Mouse (Mus musculus): ENCODE measurements around the gene Itga9. TPM values are rescaled to one million over a fixed set of nuclear protein-coding genes. Genes with fewer than 3 reads are reported as not detected.
A peak's percentile ranks its signal among the peaks of the same experiment; 100 is the strongest.

The Itga9 gene
- polyA plus RNA-seq, 1 experiment from 2014 or later, result 0.74 TPM

- no peak for ATAC-seq
- WGBS, result 39% methylated on average over 4 of the region's 4 CpGs
- H3K4me3 ChIP-seq (ENCODE audit: low read length), result no peak overlapping the region
Observed at GRCm38 (mm10) chr9:118768596-118768995, 162.1 kb downstream of the Itga9 start.

GRCm38 (mm10) chr9:118770366-118770765 is 163.9 kb downstream of the Itga9 start:
- 80% methylated on average over 4 of the region's 4 CpGs for WGBS

More at GRCm38 (mm10) chr9:118768596-118768995, 162.1 kb downstream of the Itga9 start:
- Histone ChIP-seq H3K4me1 (ENCODE audit: control insufficient read depth, insufficient read depth, low read depth, low read length) (no peaks in the 10 kb centered on the region), H3K9me3 (ENCODE audit: control insufficient read depth, low read length) (no peaks in the 10 kb centered on the region), H3K27ac (ENCODE audit: low read depth, low read length) (no peak overlapping the region), H3K9ac (ENCODE audit: low read depth, low read length) (no peak overlapping the region), H3K4me2 (ENCODE audit: low read length) (no peak overlapping the region), H3K27me3 (replicated peaks; ENCODE audit: control insufficient read depth, insufficient read depth, low read length) (no peaks in the 10 kb centered on the region), H3K36me3 (ENCODE audit: control insufficient read depth, insufficient read depth, low read length) (no peaks in the 10 kb centered on the region)

GRCm38 (mm10) chr9:118774676-118775075 is 168.2 kb downstream of the Itga9 start:
- peaks cover 11% of the 10 kb centered on the region for H3K4me1 ChIP-seq (ENCODE audit: control insufficient read depth, insufficient read depth, low read depth, low read length)
- no peaks in the 10 kb centered on the region for H3K27me3 ChIP-seq (replicated peaks; ENCODE audit: control insufficient read depth, insufficient read depth, low read length)
- H3K9me3 ChIP-seq (ENCODE audit: control insufficient read depth, low read length), result no peaks in the 10 kb centered on the region
- H3K36me3 ChIP-seq (ENCODE audit: control insufficient read depth, insufficient read depth, low read length), result no peaks in the 10 kb centered on the region
- no peak overlapping the region for H3K27ac ChIP-seq (ENCODE audit: low read depth, low read length)
- no peak overlapping the region for H3K4me3 ChIP-seq (ENCODE audit: low read length)
- ATAC-seq, result no peak
- no peak overlapping the region for H3K9ac ChIP-seq (ENCODE audit: low read depth, low read length)
- 83% methylated on average over 6 of the region's 6 CpGs for WGBS
- no peak overlapping the region for H3K4me2 ChIP-seq (ENCODE audit: low read length)

More at GRCm38 (mm10) chr9:118770366-118770765, 163.9 kb downstream of the Itga9 start:
- no peak overlapping the region for H3K27ac ChIP-seq (ENCODE audit: low read depth, low read length)
- H3K4me3 ChIP-seq (ENCODE audit: low read length), result no peak overlapping the region
- H3K4me1 ChIP-seq (ENCODE audit: control insufficient read depth, insufficient read depth, low read depth, low read length), result no peaks in the 10 kb centered on the region
- H3K27me3 ChIP-seq (replicated peaks; ENCODE audit: control insufficient read depth, insufficient read depth, low read length), result no peaks in the 10 kb centered on the region
- no peak for ATAC-seq
- no peaks in the 10 kb centered on the region for H3K36me3 ChIP-seq (ENCODE audit: control insufficient read depth, insufficient read depth, low read length)
- no peak overlapping the region for H3K9ac ChIP-seq (ENCODE audit: low read depth, low read length)
- no peaks in the 10 kb centered on the region for H3K9me3 ChIP-seq (ENCODE audit: control insufficient read depth, low read length)
- no peak overlapping the region for H3K4me2 ChIP-seq (ENCODE audit: low read length)

- ATAC-seq, result peak; percentile 48; the same call in 1 of the 2 replicates
- H3K27ac ChIP-seq (ENCODE audit: low read depth, low read length), result no peak overlapping the region; the same call in none of the 2 replicates
Observed at GRCm38 (mm10) chr9:118776880-118777438, 170.5 kb downstream of the Itga9 start.

GRCm38 (mm10) chr9:118778596-118778995 is 172.1 kb downstream of the Itga9 start:
- no peak overlapping the region for H3K4me3 ChIP-seq (ENCODE audit: low read length)
- H3K27me3 ChIP-seq (replicated peaks; ENCODE audit: control insufficient read depth, insufficient read depth, low read length), result no peaks in the 10 kb centered on the region
- peaks cover 11% of the 10 kb centered on the region for H3K4me1 ChIP-seq (ENCODE audit: control insufficient read depth, insufficient read depth, low read depth, low read length)
- H3K9ac ChIP-seq (ENCODE audit: low read depth, low read length), result no peak overlapping the region
- peak; percentile 34; the same call in 1 of the 2 replicates for ATAC-seq
- no peak overlapping the region for H3K4me2 ChIP-seq (ENCODE audit: low read length)
- H3K27ac ChIP-seq (ENCODE audit: low read depth, low read length), result no peak overlapping the region
- H3K9me3 ChIP-seq (ENCODE audit: control insufficient read depth, low read length), result no peaks in the 10 kb centered on the region
- no peaks in the 10 kb centered on the region for H3K36me3 ChIP-seq (ENCODE audit: control insufficient read depth, insufficient read depth, low read length)
- 31% methylated on average over 2 of the region's 2 CpGs for WGBS

More at GRCm38 (mm10) chr9:118776880-118777438, 170.5 kb downstream of the Itga9 start:
- Histone ChIP-seq H3K27me3 (replicated peaks; ENCODE audit: control insufficient read depth, insufficient read depth, low read length) (no peaks in the 10 kb centered on the region), H3K9me3 (ENCODE audit: control insufficient read depth, low read length) (no peaks in the 10 kb centered on the region), H3K4me2 (ENCODE audit: low read length) (no peak overlapping the region), H3K4me1 (ENCODE audit: control insufficient read depth, insufficient read depth, low read depth, low read length) (peaks cover 11% of the 10 kb centered on the region), H3K36me3 (ENCODE audit: control insufficient read depth, insufficient read depth, low read length) (no peaks in the 10 kb centered on the region), H3K9ac (ENCODE audit: low read depth, low read length) (no peak overlapping the region), H3K4me3 (ENCODE audit: low read length) (no peak overlapping the region)
- 93% methylated on average over 2 of the region's 2 CpGs for WGBS

- Histone ChIP-seq H3K36me3 (ENCODE audit: control insufficient read depth, insufficient read depth, low read length) (no peaks in the 10 kb centered on the region), H3K4me3 (ENCODE audit: low read length) (no peak overlapping the region), H3K27ac (ENCODE audit: low read depth, low read length) (no peak overlapping the region), H3K4me2 (ENCODE audit: low read length) (no peak overlapping the region), H3K27me3 (replicated peaks; ENCODE audit: control insufficient read depth, insufficient read depth, low read length) (no peaks in the 10 kb centered on the region), H3K9ac (ENCODE audit: low read depth, low read length) (no peak overlapping the region), H3K4me1 (ENCODE audit: control insufficient read depth, insufficient read depth, low read depth, low read length) (no peaks in the 10 kb centered on the region; the same call in 1 of the 2 replicates), H3K9me3 (ENCODE audit: control insufficient read depth, low read length) (no peaks in the 10 kb centered on the region)
- no peak for ATAC-seq
- 61% methylated on average over 4 of the region's 4 CpGs for WGBS
Observed at GRCm38 (mm10) chr9:118784621-118785020, 178.1 kb downstream of the Itga9 start.

- no peak overlapping the region for H3K4me2 ChIP-seq (ENCODE audit: low read length)
- no peaks in the 10 kb centered on the region for H3K27me3 ChIP-seq (replicated peaks; ENCODE audit: control insufficient read depth, insufficient read depth, low read length)
- no peak overlapping the region for H3K27ac ChIP-seq (ENCODE audit: low read depth, low read length)
- H3K9ac ChIP-seq (ENCODE audit: low read depth, low read length), result no peak overlapping the region
- ATAC-seq, result no peak
- WGBS, result 79% methylated on average over 6 of the region's 6 CpGs
- H3K4me3 ChIP-seq (ENCODE audit: low read length), result no peak overlapping the region
- H3K36me3 ChIP-seq (ENCODE audit: control insufficient read depth, insufficient read depth, low read length), result no peaks in the 10 kb centered on the region
- H3K9me3 ChIP-seq (ENCODE audit: control insufficient read depth, low read length), result no peaks in the 10 kb centered on the region
- H3K4me1 ChIP-seq (ENCODE audit: control insufficient read depth, insufficient read depth, low read depth, low read length), result peaks cover under 1% of the 10 kb centered on the region
Observed at GRCm38 (mm10) chr9:118785816-118786215, 179.3 kb downstream of the Itga9 start.

GRCm38 (mm10) chr9:118788869-118789281 is 182.4 kb downstream of the Itga9 start:
- H3K9ac ChIP-seq (ENCODE audit: low read depth, low read length), result no peak overlapping the region
- peak; percentile 56; the same call in 1 of the 2 replicates for ATAC-seq
- no peak overlapping the region for H3K4me2 ChIP-seq (ENCODE audit: low read length)
- H3K36me3 ChIP-seq (ENCODE audit: control insufficient read depth, insufficient read depth, low read length), result no peaks in the 10 kb centered on the region
- no peak overlapping the region for H3K4me3 ChIP-seq (ENCODE audit: low read length)
- H3K4me1 ChIP-seq (ENCODE audit: control insufficient read depth, insufficient read depth, low read depth, low read length), result peaks cover 6% of the 10 kb centered on the region
- H3K9me3 ChIP-seq (ENCODE audit: control insufficient read depth, low read length), result no peaks in the 10 kb centered on the region
- 50% methylated on average over 10 of the region's 10 CpGs for WGBS
- H3K27me3 ChIP-seq (replicated peaks; ENCODE audit: control insufficient read depth, insufficient read depth, low read length), result no peaks in the 10 kb centered on the region
- no peak overlapping the region for H3K27ac ChIP-seq (ENCODE audit: low read depth, low read length)

- Histone ChIP-seq H3K27ac (ENCODE audit: low read depth, low read length) (no peak overlapping the region), H3K9ac (ENCODE audit: low read depth, low read length) (no peak overlapping the region), H3K4me2 (ENCODE audit: low read length) (no peak overlapping the region), H3K9me3 (ENCODE audit: control insufficient read depth, low read length) (no peaks in the 10 kb centered on the region), H3K36me3 (ENCODE audit: control insufficient read depth, insufficient read depth, low read length) (no peaks in the 10 kb centered on the region), H3K4me3 (ENCODE audit: low read length) (no peak overlapping the region), H3K4me1 (ENCODE audit: control insufficient read depth, insufficient read depth, low read depth, low read length) (peaks cover 6% of the 10 kb centered on the region), H3K27me3 (replicated peaks; ENCODE audit: control insufficient read depth, insufficient read depth, low read length) (no peaks in the 10 kb centered on the region)
- ATAC-seq, result peak; percentile 84
- 32% methylated on average over 3 of the region's 3 CpGs for WGBS
Observed at GRCm38 (mm10) chr9:118791231-118791630, 184.7 kb downstream of the Itga9 start.
